Mouse (Mus musculus) cerebellum, adult 2 months (tissue): Measurements from ENCODE around the gene Onecut1. TPM values are rescaled to one million over a fixed set of nuclear protein-coding genes. Genes with fewer than 3 reads are reported as not detected.

ENCODE experiments used
- DNase-seq, 2 experiments: peaks; one replicate each; pipeline ENCODE4 v3.0.0; 2021
- H3K27ac ChIP-seq: fragments of 200-500 bp; 2 replicates; pipeline ENCODE4 v1.5.1; 2012; ENCODE audit warnings: low read length, control low read depth, inconsistent platforms; ENCODE audit not compliant: insufficient read depth
- H3K27me3 ChIP-seq: fragments of 200-500 bp; 2 replicates; pipeline ENCODE4 v1.6.1; 2012; ENCODE audit warnings: inconsistent platforms, mild to moderate bottlenecking, low read length, moderate library complexity; ENCODE audit not compliant: control insufficient read depth, insufficient read depth
- H3K4me1 ChIP-seq: fragments of 200-500 bp; 2 replicates; pipeline ENCODE4 v1.6.1; 2011; ENCODE audit warnings: low read length; ENCODE audit not compliant: control insufficient read depth, insufficient read depth
- H3K4me3 ChIP-seq: fragments of 200-500 bp; replicated peaks from 2 replicates; pipeline ENCODE3; 2011; ENCODE audit warnings: mild to moderate bottlenecking, low read depth, low read length, control low read depth; ENCODE audit not compliant: insufficient read depth
- CTCF ChIP-seq: fragments of 200-500 bp; IDR thresholded peaks from 2 replicates; pipeline ENCODE4 v1.5.1; 2011; ENCODE audit warnings: low read depth, mild to moderate bottlenecking, control low read depth, low read length, moderate library complexity, borderline replicate concordance; ENCODE audit not compliant: insufficient read depth
- POLR2A ChIP-seq: fragments of 200-500 bp; IDR thresholded peaks from 2 replicates; pipeline ENCODE4 v1.6.1; 2011; ENCODE audit warnings: low read length, control low read depth, borderline replicate concordance; ENCODE audit not compliant: insufficient read depth
- WGBS: fragments of 180-500 bp; shearing (Covaris S2); methylation state at CpG from one replicate; pipeline ENCODE4 v1.1.7; 2018; 5-methylcytosine and 5-hydroxymethylcytosine counted together
- polyA plus RNA-seq: library from polyadenylated mRNA; depleted of rRNA; stranded (reverse); fragments of >200 nt; gene quantifications from 2 replicates; pipeline ENCODE4 v1.2.3, GENCODE M21; 2012

The Onecut1 gene
- polyA plus RNA-seq, 1 experiment, result 0.21 TPM

- Histone ChIP-seq H3K27me3 (peaks cover 10% of the 10 kb centered on the region; the same call in 1 of the 2 replicates), H3K4me3 (no peak overlapping the region), H3K4me1 (peaks cover 10% of the 10 kb centered on the region; the same call in 1 of the 2 replicates), H3K27ac (no peak overlapping the region)
- 1% methylated on average over 36 of the region's 36 CpGs for WGBS
- TF ChIP-seq CTCF (no peak), POLR2A (no peak)
- no peak for DNase-seq
Observed at GRCm38 (mm10) chr9:74863655-74864443, 2.1 kb downstream of the Onecut1 start.

GRCm38 (mm10) chr9:74864471-74864870, 2.8 kb downstream of the Onecut1 start:
- no peak for DNase-seq
- Histone ChIP-seq H3K27me3 (peaks cover 9% of the 10 kb centered on the region; the same call in 1 of the 2 replicates), H3K4me1 (peaks cover 10% of the 10 kb centered on the region; the same call in 1 of the 2 replicates), H3K27ac (no peak overlapping the region), H3K4me3 (no peak overlapping the region)
- WGBS, result 7% methylated on average over 14 of the region's 14 CpGs
- TF ChIP-seq POLR2A (no peak), CTCF (no peak)

DNA sequence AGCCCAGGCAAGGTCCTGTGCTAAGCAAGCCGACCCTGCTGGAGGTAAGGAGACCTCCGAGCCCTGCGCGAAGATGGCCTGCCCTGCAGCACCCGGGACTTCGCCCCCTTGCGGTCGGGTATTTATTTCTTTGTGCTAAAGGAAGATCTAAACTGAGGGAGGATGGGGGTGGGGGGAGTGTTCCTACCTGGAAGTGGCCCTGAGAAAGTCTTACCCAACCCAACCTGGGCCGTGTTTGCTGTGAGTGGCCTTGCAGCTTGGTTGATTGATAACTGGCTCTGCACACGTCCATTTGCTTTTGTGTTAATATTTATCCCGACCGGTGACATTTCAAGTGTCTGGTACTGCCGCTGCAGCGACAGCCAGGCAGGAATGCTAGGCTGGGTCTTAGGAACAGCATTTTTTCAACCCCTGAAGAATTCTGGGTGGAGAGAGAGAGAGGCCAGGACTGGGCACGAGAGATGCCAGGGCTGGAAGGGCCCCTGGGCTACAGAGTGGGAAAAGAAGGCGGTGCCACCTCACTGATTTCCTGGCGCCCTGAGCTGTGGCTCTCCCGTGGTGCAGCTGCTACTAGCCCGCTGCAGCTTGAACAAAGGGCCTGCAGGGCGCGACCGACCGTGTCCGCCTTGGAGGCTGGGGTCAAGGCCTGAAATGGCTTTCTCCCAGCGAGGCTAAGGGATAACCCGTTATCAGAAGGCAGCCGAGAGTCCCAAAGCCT, 5.0 kb downstream of the Onecut1 start:
- H3K27me3 ChIP-seq, result peaks cover 9% of the 10 kb centered on the region; the same call in 1 of the 2 replicates
- H3K4me3 ChIP-seq, result no peak overlapping the region
- no peak overlapping the region for H3K27ac ChIP-seq
- WGBS, result 6% methylated on average over 27 of the region's 27 CpGs
- TF ChIP-seq CTCF, result no peak
- TF ChIP-seq POLR2A, result no peak
- peaks cover 10% of the 10 kb centered on the region; the same call in 1 of the 2 replicates for H3K4me1 ChIP-seq
- no peak for DNase-seq

DNA sequence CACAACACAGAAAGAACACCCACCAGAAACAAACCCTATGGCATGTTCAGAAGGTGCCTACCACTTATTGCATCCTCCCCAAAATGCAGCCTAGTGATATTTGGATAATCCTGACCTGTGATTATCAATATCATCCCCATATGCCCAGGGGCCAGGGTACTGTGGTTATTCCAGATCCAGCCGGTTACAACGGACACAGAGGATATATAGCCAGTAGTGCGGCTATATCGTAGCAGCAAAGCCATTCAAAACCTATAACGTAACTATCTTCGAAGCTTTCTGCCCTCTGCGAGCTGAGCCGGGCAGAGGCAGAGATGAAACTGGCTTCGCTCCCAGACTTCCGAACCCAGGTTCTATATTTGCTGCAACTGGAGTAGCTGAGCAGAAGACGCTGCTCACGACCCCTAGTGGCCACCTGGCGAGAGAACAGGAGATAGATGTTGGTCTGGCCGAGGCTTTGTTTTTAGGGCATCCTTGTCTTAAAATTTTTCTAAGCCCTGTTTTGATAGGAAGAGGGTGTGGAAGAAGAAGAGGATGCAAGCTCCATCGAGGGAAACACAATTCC, 6.0 kb downstream of the Onecut1 start:
- TF ChIP-seq POLR2A (no peak), CTCF (peak; percentile 48; the same call in 1 of the 2 replicates)
- Histone ChIP-seq H3K4me3 (no peak overlapping the region), H3K27ac (no peak overlapping the region), H3K27me3 (peaks cover 9% of the 10 kb centered on the region; the same call in 1 of the 2 replicates), H3K4me1 (peaks cover 7% of the 10 kb centered on the region; the same call in 1 of the 2 replicates)
- WGBS, result 4% methylated on average over 15 of the region's 15 CpGs
- DNase-seq, result peak in 1 of 2 experiments; percentile 37

DNA sequence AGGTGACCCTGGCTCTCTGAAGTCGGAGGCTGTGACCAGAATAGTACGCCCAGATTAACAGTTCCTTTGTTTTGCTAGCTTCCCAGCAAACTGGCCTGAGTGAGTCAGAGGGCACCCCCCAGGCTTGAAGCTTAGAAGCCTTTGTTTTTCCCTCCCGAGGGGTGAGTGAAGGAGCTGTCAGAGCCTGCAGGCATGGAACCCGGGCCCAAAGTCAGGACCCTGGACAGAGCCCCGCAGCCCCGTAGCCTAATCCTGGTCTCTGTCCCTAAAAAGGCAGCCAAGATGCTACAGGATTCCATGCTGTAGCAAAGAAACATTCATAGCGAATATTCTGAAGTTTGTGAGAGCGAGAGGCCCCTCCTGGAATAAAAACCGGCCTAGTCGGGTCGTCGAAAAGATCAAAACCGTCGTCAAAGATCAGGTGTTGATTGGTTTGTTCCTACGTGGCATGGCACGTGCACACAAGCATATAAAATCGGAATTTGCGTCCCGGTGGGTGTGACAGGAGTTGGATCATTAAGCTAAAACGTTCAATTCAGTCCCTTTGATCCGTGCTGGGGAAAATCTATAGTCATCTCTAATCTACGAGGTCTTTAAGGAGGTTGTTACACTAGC, 6.7 kb downstream of the Onecut1 start:
- WGBS, result 9% methylated on average over 22 of the region's 22 CpGs
- H3K27me3 ChIP-seq, result peaks cover 5% of the 10 kb centered on the region; the same call in 1 of the 2 replicates

DNA sequence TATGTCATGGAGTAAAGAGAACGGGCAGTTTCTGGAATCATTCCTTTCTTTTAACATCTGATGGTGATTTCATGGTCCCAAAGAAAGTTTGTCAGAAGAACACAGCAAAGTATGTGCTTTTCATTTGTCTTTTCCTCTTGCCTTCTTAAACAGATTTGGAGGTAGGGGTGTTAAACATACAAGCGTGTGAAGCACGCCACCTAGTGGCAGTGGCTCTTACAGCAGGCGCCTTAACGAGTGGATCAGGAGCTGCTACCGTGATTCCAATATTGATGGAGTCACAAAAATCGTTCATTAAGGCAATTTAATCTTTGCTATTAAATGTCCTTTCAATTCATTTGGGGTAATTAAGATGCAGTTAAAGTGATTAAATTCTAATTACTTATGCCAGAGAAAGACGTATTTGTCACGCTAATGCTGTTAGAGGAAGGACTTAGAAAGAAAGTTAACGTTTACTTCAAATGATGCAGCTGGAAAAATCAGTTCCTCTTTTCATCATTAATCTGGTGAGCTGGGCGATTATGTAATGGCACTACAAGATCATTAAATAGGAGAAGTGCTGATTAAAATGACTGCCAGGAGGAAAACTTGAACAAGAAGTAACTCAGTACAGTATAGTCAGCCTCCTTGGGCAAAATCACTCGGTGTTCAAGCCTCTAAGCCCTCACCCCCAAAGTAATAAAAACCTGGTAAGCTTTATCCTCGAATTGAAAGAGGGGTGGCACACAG, 9.4 kb downstream of the Onecut1 start:
- no peak overlapping the region for H3K27ac ChIP-seq
- TF ChIP-seq POLR2A, result no peak
- TF ChIP-seq CTCF, result peak; percentile 65
- WGBS, result 24% methylated on average over 13 of the region's 13 CpGs
- peaks cover 1% of the 10 kb centered on the region; the same call in 1 of the 2 replicates for H3K27me3 ChIP-seq
- H3K4me1 ChIP-seq, result no peaks in the 10 kb centered on the region
- DNase-seq, result no peak
- no peak overlapping the region for H3K4me3 ChIP-seq

More for the DNA sequence above, 6.7 kb downstream of the Onecut1 start:
- H3K27ac ChIP-seq, result no peak overlapping the region
- no peaks in the 10 kb centered on the region for H3K4me1 ChIP-seq
- DNase-seq, result no peak
- no peak overlapping the region for H3K4me3 ChIP-seq
- TF ChIP-seq CTCF, result no peak
- TF ChIP-seq POLR2A, result no peak

DNA sequence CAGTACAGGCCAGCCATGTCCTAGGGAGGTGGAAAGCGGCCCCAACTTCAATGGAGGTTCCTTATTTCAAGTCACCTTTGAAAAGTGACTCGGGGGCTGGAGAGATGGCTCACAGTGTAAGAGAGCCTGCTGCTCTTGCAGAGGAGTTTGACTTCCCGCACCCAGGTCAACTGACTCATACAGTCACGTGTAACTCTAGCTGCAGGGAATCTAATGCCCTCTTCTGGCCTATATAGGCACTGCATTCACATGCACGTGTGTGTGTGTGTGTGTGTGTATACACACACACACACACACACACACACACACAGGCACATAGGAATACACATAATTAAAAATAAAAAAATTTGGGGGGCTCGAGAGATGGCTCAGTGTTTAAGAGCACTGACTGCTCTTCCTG, 14.6 kb downstream of the Onecut1 start:
- H3K27ac ChIP-seq, result no peak overlapping the region
- 73% methylated on average over 6 of the region's 6 CpGs for WGBS
- H3K27me3 ChIP-seq, result no peaks in the 10 kb centered on the region; the same call in 1 of the 2 replicates
- DNase-seq, result no peak
- no peaks in the 10 kb centered on the region for H3K4me1 ChIP-seq
- TF ChIP-seq POLR2A, result no peak
- no peak for TF ChIP-seq CTCF
- H3K4me3 ChIP-seq, result no peak overlapping the region

DNA sequence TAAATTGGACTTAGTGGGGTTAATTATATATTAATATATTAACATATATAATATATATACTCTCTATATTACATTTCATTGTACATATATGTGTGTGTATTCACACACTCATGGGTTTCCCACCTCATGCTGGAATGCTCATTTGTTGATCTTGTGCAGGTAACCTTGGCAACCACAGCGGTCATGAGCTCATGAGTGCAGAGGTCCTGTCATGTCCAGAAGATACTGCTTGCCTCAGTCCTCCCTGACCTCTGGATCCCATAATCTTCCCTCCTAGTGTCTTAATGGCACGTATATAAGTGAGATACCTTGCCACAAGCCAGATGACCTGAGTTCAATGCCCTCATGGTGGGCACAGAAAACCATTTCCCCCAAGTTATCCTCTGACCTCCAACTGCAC, 16.0 kb downstream of the Onecut1 start:
- DNase-seq, result no peak
- no peaks in the 10 kb centered on the region for H3K27me3 ChIP-seq
- H3K27ac ChIP-seq, result no peak overlapping the region
- no peak overlapping the region for H3K4me3 ChIP-seq
- WGBS, result 89% methylated on average over 2 of the region's 2 CpGs
- no peak for TF ChIP-seq POLR2A
- no peak for TF ChIP-seq CTCF
- no peaks in the 10 kb centered on the region for H3K4me1 ChIP-seq
